Mouse (Mus musculus) CH12F3 (cell line): ENCODE results near the gene 1700006A11Rik.
"Not testable (repeated sequence)": the region's sequence is repeated elsewhere in the genome, so short reads cannot be mapped to it uniquely, and the experiment has no call there.

Source experiments
- in situ Hi-C: fragments of 300-500 bp; cut with MboI; formaldehyde crosslinking; loops from 2 replicates; pipeline ENCODE4 v1.14.3; 2020; ENCODE audit warnings: low sequenced_read_pairs

The 1700006A11Rik gene

DNA sequence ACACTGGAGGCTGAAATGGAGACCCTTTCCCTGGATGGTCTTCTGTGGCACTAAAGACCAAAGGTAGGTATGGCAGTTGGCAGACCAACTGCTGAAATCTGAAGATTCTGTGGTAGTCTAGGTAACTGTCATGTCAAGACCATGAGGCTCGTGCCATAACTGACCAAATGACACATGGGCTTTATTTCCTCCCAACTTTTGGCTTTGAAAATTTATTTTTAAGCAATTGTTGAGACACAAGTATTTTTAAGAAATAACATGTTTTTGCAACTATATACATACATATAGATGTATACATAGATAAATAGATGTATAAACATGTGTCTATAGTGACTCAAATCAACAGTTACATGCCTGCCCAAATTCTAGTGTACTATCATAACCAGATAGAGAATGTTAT lies at the start of gene 1700006A11Rik:
1700006A11Rik (minus strand) TSS at position 101 of the 400 bp plus-strand sequence.
- in situ Hi-C loops = no loop called here

DNA sequence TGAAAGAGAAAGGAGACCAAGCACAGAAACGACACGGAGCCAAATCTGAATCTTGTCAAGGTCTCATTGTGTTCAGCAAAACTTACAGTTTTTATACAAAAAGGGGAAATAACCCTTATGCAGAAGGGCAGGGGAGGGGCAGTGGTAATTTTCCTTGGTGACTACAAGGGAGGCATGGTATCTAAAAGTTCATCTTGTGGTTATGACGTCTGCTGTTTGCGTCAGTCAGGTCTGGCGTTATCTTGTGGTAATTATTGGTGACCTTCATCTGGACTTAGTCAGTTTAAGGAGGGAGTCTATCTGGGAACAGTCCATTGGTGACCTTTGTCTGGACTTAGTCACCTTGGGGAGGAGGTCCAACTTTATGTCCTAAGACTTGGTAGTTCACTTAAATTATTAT lies 48.5 kb upstream of the 1700006A11Rik start:
- in situ Hi-C loops = not testable (repeated sequence)

DNA sequence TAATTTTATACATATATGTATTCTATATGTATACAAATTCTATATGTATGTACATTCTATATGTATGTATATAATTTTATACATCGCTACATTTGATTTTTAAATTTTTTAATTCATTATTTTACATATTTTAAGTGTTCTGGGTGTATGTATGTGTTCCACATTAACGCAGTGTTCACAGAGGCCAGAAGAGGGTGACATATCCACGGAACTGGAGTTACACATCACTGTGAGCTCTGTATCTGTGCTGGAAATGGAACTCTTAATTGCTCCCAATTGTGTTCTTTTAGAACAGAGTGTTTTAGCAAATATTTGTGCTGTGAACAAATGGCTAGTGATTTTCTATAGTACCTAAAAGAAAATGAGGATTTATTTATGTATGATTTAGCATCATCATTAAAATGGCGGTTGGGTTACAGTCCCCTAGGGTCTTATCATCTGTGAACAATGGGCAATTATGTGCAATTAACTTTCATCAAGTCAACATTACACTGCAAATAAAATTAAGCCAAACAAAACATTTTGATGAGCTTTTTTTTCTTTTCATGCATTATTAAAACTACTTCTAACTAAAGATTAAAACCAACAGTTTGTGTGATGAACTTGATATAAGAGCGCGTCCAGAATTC lies 40.4 kb upstream of the 1700006A11Rik start:
- in situ Hi-C loops = no loop called here

DNA sequence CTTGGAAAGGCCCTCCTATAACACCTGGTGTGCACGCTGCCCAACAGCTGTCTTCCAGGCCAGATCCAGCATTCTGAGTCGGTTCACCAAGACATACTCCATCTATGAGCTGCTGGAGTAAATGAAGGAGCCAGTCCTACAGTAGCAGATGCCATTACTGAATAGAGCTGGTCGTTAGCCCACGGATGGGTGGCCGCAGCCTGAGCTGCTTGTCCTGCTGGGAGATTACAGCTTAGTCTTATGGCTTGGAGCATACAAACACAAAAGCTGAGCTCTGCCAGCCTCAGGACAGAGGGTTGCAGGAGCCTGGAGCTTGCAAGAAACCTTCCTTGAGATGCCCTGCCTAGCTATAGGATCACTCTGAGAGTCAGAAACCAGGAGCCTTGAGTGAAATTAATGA lies 33.6 kb downstream of the 1700006A11Rik start:
- in situ Hi-C loops = no loop called here

DNA sequence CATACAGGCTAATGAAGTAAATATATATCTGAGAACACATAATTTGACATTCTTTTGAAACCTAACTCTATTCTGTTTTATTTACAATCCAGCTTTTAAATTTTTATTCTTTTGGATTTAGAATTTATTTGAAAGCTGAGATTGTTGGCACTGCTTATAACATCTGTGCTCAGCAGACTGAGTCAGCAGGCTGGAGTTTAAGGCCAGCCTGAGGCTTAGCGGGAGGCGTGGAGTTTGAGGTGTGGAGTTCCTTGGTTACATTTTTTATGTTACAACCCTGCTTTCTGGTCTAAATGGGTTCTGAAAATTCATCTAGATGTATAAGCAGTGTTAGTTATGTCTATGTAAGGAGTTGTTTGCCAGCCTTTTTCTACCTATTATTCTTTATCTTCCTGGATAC lies 35.7 kb downstream of the 1700006A11Rik start:
- in situ Hi-C loops = no loop called here

DNA sequence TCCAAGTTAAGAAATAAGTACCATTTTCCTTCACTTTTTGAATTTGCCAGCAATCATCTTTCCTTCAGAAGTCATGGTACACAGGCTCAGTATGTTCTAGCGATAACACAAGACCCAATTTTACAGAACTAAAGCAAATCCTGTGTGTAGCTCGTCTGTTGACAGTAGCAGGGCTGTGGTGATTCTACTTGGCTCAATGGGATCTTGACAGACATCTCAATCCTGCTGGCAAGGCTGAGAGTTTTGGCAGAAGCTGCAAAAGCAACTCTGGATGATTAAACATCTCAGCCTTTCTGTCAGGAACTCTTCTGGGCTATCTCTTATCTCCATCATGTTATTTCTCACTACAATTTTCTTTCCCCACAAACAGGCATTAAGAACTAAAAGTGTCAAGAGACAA lies 36.2 kb downstream of the 1700006A11Rik start:
- in situ Hi-C loops = no loop called here

DNA sequence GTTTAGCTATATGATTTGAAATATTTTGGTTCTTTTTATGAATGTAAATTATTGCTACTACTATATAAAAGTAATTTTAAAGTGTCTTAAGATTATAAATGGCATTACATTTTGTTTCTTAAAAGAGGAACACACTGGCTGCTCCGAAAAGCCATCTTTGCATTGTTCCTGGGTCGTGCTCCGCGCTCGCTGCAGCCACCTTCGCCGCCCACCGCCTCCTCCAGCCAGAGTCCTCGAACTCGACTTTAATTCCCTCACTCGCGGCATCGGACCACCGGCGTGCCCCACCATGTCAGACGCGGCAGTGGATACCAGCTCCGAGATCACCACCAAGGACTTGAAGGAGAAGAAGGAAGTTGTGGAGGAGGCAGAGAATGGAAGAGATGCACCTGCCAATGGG lies 40.5 kb downstream of the 1700006A11Rik start:
- in situ Hi-C loops = not testable (repeated sequence)

DNA sequence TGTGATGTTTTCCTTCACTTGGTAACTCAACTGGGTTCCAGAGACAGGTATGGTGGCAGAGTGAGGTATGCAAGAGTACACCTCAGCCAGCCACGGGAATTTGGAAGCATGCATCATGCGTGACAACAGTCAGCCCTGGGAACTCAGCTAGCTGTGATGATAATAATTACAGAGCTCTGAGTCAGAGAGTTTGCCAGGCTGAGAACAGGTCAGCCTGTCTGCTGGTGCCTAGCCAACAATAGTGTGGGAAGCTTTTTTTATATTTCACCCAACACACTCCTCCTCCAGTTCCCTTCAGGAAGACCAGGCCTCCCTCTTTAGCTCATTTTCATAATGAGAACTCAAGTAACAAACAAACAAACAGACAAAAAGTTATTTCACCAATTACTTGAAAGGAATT lies 53.8 kb downstream of the 1700006A11Rik start:
- in situ Hi-C loops = no loop called here

DNA sequence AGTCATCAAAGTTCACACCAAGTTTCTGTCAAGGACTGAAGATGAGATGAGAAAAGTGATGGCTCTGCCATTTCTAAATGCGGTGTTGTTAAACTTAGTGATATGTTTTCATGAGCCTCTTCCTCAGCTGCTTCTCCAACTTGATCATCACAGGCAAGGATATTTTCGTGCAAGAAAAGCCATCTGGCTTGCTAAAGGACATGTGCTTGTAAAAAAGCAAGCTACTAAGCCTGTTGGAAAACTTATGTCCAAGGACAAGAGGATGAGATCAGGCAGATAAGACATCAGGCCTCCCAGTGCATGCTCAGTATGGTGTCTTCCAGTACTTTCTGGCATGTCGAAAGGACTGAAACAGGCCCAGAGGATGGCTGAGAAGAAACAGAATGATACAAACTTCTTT lies 68.3 kb downstream of the 1700006A11Rik start:
- in situ Hi-C loops = no loop called here
